Mouse (Mus musculus) neural tube, embryonic 11.5 days (tissue): ENCODE results near the gene Ascc1. TPM values are rescaled to one million over a fixed set of nuclear protein-coding genes. Genes with fewer than 3 reads are reported as not detected.
A peak's percentile ranks its signal among the peaks of the same experiment; 100 is the strongest.
"Not testable (repeated sequence)": the region's sequence is repeated elsewhere in the genome, so short reads cannot be mapped to it uniquely, and the experiment has no call there.

Source experiments
- ATAC-seq: fragments of 200-750 bp; cut with Nextera tagmentation; 2 replicates; pipeline ENCODE4 v1.8.0; 2017; ENCODE audit warnings: moderate number of reproducible peaks, mild to moderate bottlenecking, moderate TSS enrichment, moderate library complexity; ENCODE audit not compliant: insufficient read depth, low FRiP score, low TSS enrichment
- DNase-seq: peaks from one replicate; pipeline ENCODE4 v3.0.0-alpha.2; 2015; ENCODE audit warnings: low spot score
- H3K27ac ChIP-seq: fragments of 300-500 bp; sonication (generic); 2 replicates; pipeline ENCODE4 v1.5.1; 2014; ENCODE audit warnings: low read depth, mild to moderate bottlenecking, low read length
- H3K27me3 ChIP-seq: fragments of 300-500 bp; sonication (generic); 2 replicates; pipeline ENCODE4 v1.6.1; 2014; ENCODE audit warnings: mild to moderate bottlenecking, low read length, mixed read lengths; ENCODE audit not compliant: control insufficient read depth, insufficient read depth
- H3K36me3 ChIP-seq: fragments of 300-500 bp; sonication (generic); 2 replicates; pipeline ENCODE4 v1.6.1; 2014; ENCODE audit warnings: mild to moderate bottlenecking, low read length, moderate library complexity, mixed read lengths; ENCODE audit not compliant: control insufficient read depth, insufficient read depth
- H3K4me1 ChIP-seq: fragments of 300-500 bp; sonication (generic); 2 replicates; pipeline ENCODE4 v1.6.1; 2014; ENCODE audit warnings: low read length, mixed read lengths; ENCODE audit not compliant: control insufficient read depth, insufficient read depth
- H3K4me2 ChIP-seq: fragments of 300-500 bp; sonication (generic); 2 replicates; pipeline ENCODE4 v1.6.1; 2014; ENCODE audit warnings: low read depth, mild to moderate bottlenecking, moderate library complexity
- H3K4me3 ChIP-seq: fragments of 300-500 bp; sonication (generic); 2 replicates; pipeline ENCODE4 v1.5.1; 2014; ENCODE audit warnings: low read depth, low read length
- H3K9ac ChIP-seq: fragments of 300-500 bp; sonication (generic); 2 replicates; pipeline ENCODE4 v1.6.1; 2014; ENCODE audit warnings: mild to moderate bottlenecking, low read length
- H3K9me3 ChIP-seq: fragments of 300-500 bp; sonication (generic); 2 replicates; pipeline ENCODE4 v1.6.1; 2016; ENCODE audit warnings: low read length; ENCODE audit not compliant: control insufficient read depth
- whole genome bisulfite sequencing: fragments of 180-500 bp; shearing (Covaris S2); extraction: QIAGEN DNeasy Blood & Tissue Kit; methylation state at CpG from one replicate; pipeline ENCODE4 v1.1.7; 2014; 5-methylcytosine and 5-hydroxymethylcytosine counted together
- polyA plus RNA-seq: library from polyadenylated mRNA; unstranded; fragments of >200 nt; fragmentation: Nextera tagmentation; extraction: Ambion mirVana; gene quantifications from 2 replicates; pipeline ENCODE4 v1.2.1, GENCODE M21; 2014

The Ascc1 gene
- polyA plus RNA-seq, 1 experiment from 2014 or later = 34.9 TPM

- 90% methylated on average over 6 of the region's 6 CpGs for WGBS
- ATAC-seq (no peak), DNase-seq (no peak)
- no peaks in the 10 kb centered on the region for H3K27me3 ChIP-seq
- no peak overlapping the region for H3K4me3 ChIP-seq
- H3K9me3 ChIP-seq = no peaks in the 10 kb centered on the region
- H3K9ac ChIP-seq = no peak overlapping the region
- H3K4me2 ChIP-seq = no peak overlapping the region
- no peaks in the 10 kb centered on the region for H3K36me3 ChIP-seq
- H3K27ac ChIP-seq = no peak overlapping the region
- peaks cover 3% of the 10 kb centered on the region; the same call in 1 of the 2 replicates for H3K4me1 ChIP-seq
Observed at GRCm38 (mm10) chr10:59980815-59981244, 21.8 kb upstream of the Ascc1 start.

GRCm38 (mm10) chr10:59981336-59981735 lies 21.3 kb upstream of the Ascc1 start:
- no peaks in the 10 kb centered on the region; the same call in 1 of the 2 replicates for H3K36me3 ChIP-seq
- no peaks in the 10 kb centered on the region for H3K27me3 ChIP-seq
- DNase-seq (no peak), ATAC-seq (no peak)
- H3K4me2 ChIP-seq = no peak overlapping the region
- peaks cover 3% of the 10 kb centered on the region; the same call in 1 of the 2 replicates for H3K4me1 ChIP-seq
- 0 out of 2 replicates have a peak overlapping the region, but pooled peaks have one; percentile 8 for H3K27ac ChIP-seq
- no peak overlapping the region for H3K4me3 ChIP-seq
- H3K9ac ChIP-seq = no peak overlapping the region
- 86% methylated on average over 4 of the region's 4 CpGs for WGBS
- H3K9me3 ChIP-seq = no peaks in the 10 kb centered on the region

GRCm38 (mm10) chr10:59981792-59982191 lies 20.8 kb upstream of the Ascc1 start:
- no peaks in the 10 kb centered on the region for H3K9me3 ChIP-seq
- no peak for DNase-seq
- no peak overlapping the region for H3K4me2 ChIP-seq
- H3K4me3 ChIP-seq = no peak overlapping the region
- no peaks in the 10 kb centered on the region; the same call in 1 of the 2 replicates for H3K36me3 ChIP-seq
- no peak overlapping the region for H3K9ac ChIP-seq
- WGBS = 88% methylated on average over 9 of the region's 9 CpGs
- no peak for ATAC-seq
- H3K4me1 ChIP-seq = peaks cover 3% of the 10 kb centered on the region; the same call in 1 of the 2 replicates
- 0 out of 2 replicates have a peak overlapping the region, but pooled peaks have one; percentile 8 for H3K27ac ChIP-seq
- no peaks in the 10 kb centered on the region for H3K27me3 ChIP-seq

GRCm38 (mm10) chr10:59982379-59982873 lies 20.2 kb upstream of the Ascc1 start:
- Histone ChIP-seq H3K9me3 (no peaks in the 10 kb centered on the region), H3K9ac (no peak overlapping the region), H3K36me3 (no peaks in the 10 kb centered on the region; the same call in 1 of the 2 replicates), H3K27me3 (no peaks in the 10 kb centered on the region), H3K27ac (no peak overlapping the region), H3K4me3 (no peak overlapping the region), H3K4me2 (no peak overlapping the region), H3K4me1 (peaks cover 3% of the 10 kb centered on the region; the same call in 1 of the 2 replicates)
- WGBS = 92% methylated on average over 12 of the region's 12 CpGs
- DNase-seq = no peak
- no peak for ATAC-seq

GRCm38 (mm10) chr10:59988036-59988435 lies 14.6 kb upstream of the Ascc1 start:
- Histone ChIP-seq H3K9me3 (no peaks in the 10 kb centered on the region), H3K4me1 (no peaks in the 10 kb centered on the region), H3K36me3 (peaks cover 10% of the 10 kb centered on the region), H3K9ac (no peak overlapping the region), H3K4me2 (no peak overlapping the region), H3K4me3 (no peak overlapping the region), H3K27ac (no peak overlapping the region), H3K27me3 (no peaks in the 10 kb centered on the region)
- no peak for DNase-seq
- no peak for ATAC-seq
- WGBS = 83% methylated on average over 4 of the region's 4 CpGs

- H3K27me3 ChIP-seq = no peaks in the 10 kb centered on the region
- ATAC-seq (no peak), DNase-seq (no peak)
- no peak overlapping the region for H3K4me3 ChIP-seq
- 92% methylated on average over 9 of the region's 9 CpGs for WGBS
- no peak overlapping the region for H3K27ac ChIP-seq
- H3K4me1 ChIP-seq = no peaks in the 10 kb centered on the region
- H3K9me3 ChIP-seq = no peaks in the 10 kb centered on the region
- H3K9ac ChIP-seq = no peak overlapping the region
- H3K36me3 ChIP-seq = peaks cover 10% of the 10 kb centered on the region
- no peak overlapping the region for H3K4me2 ChIP-seq
Observed at GRCm38 (mm10) chr10:59990393-59990792, 12.2 kb upstream of the Ascc1 start.

GRCm38 (mm10) chr10:59991262-59991880 lies 11.2 kb upstream of the Ascc1 start:
- ATAC-seq (no peak), DNase-seq (no peak)
- Histone ChIP-seq H3K4me3 (no peak overlapping the region), H3K27ac (no peak overlapping the region), H3K9ac (no peak overlapping the region), H3K4me2 (no peak overlapping the region), H3K4me1 (no peaks in the 10 kb centered on the region), H3K9me3 (no peaks in the 10 kb centered on the region), H3K27me3 (no peaks in the 10 kb centered on the region), H3K36me3 (peaks cover 10% of the 10 kb centered on the region)
- 59% methylated on average over 9 of the region's 9 CpGs for WGBS

GRCm38 (mm10) chr10:59992024-59992423 lies 10.6 kb upstream of the Ascc1 start:
- WGBS = 90% methylated on average over 8 of the region's 8 CpGs
- no peak for ATAC-seq

GRCm38 (mm10) chr10:59993813-59994212 lies 8.8 kb upstream of the Ascc1 start:
- not testable (repeated sequence) for H3K9me3 ChIP-seq, H3K4me1 ChIP-seq, H3K9ac ChIP-seq, H3K27ac ChIP-seq, H3K27me3 ChIP-seq, DNase-seq, H3K4me3 ChIP-seq, ATAC-seq, H3K4me2 ChIP-seq, H3K36me3 ChIP-seq
- WGBS = 97% methylated on average over 2 of the region's 3 CpGs

More at GRCm38 (mm10) chr10:59992024-59992423, 10.6 kb upstream of the Ascc1 start:
- H3K4me3 ChIP-seq = no peak overlapping the region
- no peaks in the 10 kb centered on the region for H3K4me1 ChIP-seq
- no peak for DNase-seq
- no peaks in the 10 kb centered on the region for H3K27me3 ChIP-seq
- no peak overlapping the region for H3K9ac ChIP-seq
- peaks cover 10% of the 10 kb centered on the region for H3K36me3 ChIP-seq
- H3K4me2 ChIP-seq = no peak overlapping the region
- H3K9me3 ChIP-seq = no peaks in the 10 kb centered on the region
- no peak overlapping the region for H3K27ac ChIP-seq
